Mouse (Mus musculus) spleen, adult 2 months (tissue): ENCODE results near the gene Etv6.

Source experiments
- CTCF ChIP-seq: fragments of 200-500 bp; IDR thresholded peaks from 2 replicates; pipeline ENCODE4 v1.5.1; 2011; ENCODE audit warnings: mild to moderate bottlenecking, inconsistent platforms; ENCODE audit not compliant: insufficient read depth, insufficient read length, insufficient replicate concordance; ENCODE audit errors: extremely low read depth
- POLR2A ChIP-seq: fragments of 200-500 bp; IDR thresholded peaks from 2 replicates; pipeline ENCODE4 v1.6.1; 2011; ENCODE audit warnings: low read depth, low read length, inconsistent platforms

DNA sequence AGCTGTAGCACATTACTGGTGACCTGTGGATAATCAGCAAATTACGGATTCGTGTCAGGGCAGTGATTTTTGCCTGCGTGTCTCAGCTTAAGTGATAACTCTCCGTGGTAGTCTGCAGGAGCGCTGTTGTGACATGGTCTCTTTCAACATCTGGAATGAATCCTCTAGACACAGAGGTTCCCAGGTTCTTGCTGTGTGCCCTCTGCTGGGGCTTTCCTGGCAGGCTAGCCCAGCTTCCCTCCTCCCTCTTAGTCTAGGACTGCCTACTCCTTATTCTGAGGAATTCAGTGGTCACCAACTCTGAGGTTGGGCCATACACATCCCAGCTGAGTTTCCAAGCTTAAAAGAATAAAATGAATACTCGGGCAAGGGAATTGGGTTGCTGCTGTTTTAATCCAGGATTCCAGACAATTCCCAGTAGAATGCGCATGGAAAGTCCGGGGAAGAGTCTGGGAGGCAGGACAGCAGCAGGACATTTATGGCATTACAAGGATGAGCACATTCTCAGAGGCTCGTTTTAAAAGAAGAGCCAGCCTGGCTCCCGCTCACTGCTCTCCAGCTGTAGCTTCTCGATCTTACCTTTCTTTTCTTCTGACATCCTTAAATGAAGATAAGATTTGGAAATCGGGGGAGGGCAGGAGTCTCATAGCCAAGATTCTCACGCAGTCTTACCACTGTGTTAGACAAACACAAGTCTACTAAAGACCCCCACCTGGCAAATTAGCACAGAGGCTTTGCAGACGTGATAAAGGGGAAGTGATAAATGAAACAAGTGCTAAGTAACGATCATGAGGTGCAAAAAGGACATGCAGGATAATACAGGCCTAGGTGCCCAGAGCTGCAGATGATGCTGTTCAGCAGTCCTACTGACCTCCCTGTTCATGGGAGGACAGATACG, 105.5 kb downstream of the Etv6 start:
- TF ChIP-seq CTCF (no peak), POLR2A (no peak)
